Mouse (Mus musculus): ENCODE results near the gene Gm14393.
"Not testable (repeated sequence)": the region's sequence is repeated elsewhere in the genome, so short reads cannot be mapped to it uniquely, and the experiment has no call there.

Gm14393 gene

DNA sequence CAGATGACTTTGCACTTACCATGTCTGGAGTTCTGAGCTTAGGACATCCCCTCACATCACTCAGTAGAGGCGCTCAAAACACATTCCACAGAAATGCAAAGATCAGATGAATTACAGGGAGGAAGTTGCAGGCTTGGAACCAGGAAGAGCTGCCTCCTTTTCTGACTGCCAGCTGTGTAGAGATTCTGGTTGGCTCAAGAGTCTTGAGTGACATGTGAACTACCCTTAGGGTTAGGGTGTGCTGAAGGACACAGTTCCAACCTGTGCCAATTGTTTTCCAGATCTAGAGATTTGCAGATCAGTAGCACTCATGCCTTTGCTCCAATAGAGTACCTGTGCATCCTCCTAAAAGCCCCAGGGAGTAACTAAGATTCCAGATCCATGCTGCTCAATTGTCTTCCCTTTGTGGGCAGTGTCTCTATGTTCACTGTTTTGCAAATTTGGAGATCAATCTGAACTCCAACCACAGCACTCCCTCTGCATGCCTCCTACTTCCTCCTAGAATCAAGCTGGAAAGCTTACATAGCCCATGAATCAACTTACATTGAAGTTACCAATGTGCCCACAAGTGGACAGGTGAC, at the start of gene Gm14393:
Gm14393 (minus strand) TSS at position 101 of the 581 bp plus-strand sequence.
- in situ Hi-C loops (cut with MboI, MseI) = loop anchor here in 1 of 2 experiments (25.0 kb wide), 1 partner anchor 1795 kb away; no protein-coding TSS in a partner anchor

DNA sequence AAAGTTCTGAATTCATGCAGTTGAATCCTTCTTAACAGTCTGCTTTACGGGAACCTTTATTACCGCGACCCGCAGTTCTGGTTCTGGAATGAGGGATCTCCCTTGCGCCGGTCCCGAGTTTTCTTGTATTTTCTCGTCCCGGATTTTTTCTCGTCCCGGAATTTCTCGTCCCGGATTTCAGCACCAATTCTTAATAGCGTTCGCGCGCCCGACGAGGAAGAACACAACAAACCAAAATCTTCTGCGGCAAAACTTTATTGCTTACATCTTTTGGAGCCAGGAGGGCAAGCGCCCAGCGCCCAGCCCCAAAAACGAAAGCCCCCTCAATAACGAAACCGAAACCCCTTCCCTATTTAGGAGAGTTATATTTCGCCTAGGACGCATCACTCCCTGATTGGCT, 23.3 kb downstream of the Gm14393 start:
- in situ Hi-C loops (cut with MboI, MseI) = not testable (repeated sequence)
